Mouse (Mus musculus) frontal cortex, adult (tissue): Measurements from ENCODE around the gene Alox12.

ENCODE experiments used
- ATAC-seq: cut with Nextera tagmentation; 2 replicates; pipeline ENCODE4 v1.9.2; 2017; ENCODE audit warnings: mild to moderate bottlenecking, moderate library complexity, mixed read lengths; ENCODE audit not compliant: low TSS enrichment

The Alox12 gene

GRCm38 (mm10) chr11:70254931-70255531 is at the start of gene Alox12:
Gene Alox12, minus strand, starts transcription at chr11:70255353.
- no peak for ATAC-seq

- ATAC-seq = no peak
Observed at GRCm38 (mm10) chr11:70302293-70302692, 47.1 kb upstream of the Alox12 start.

- ATAC-seq = no peak
Observed at GRCm38 (mm10) chr11:70297836-70298454, 42.8 kb upstream of the Alox12 start.

GRCm38 (mm10) chr11:70297405-70297804 is 42.3 kb upstream of the Alox12 start:
- no peak for ATAC-seq

- peak; percentile 31; the same call in 1 of the 2 replicates for ATAC-seq
Observed at GRCm38 (mm10) chr11:70293881-70294280, 38.7 kb upstream of the Alox12 start.

- no peak for ATAC-seq
Observed at GRCm38 (mm10) chr11:70291235-70291634, 36.1 kb upstream of the Alox12 start.

GRCm38 (mm10) chr11:70289236-70289635 is 34.1 kb upstream of the Alox12 start:
- ATAC-seq = no peak

- no peak for ATAC-seq
Observed at GRCm38 (mm10) chr11:70288102-70288501, 32.9 kb upstream of the Alox12 start.

- ATAC-seq = no peak
Observed at GRCm38 (mm10) chr11:70285686-70286085, 30.5 kb upstream of the Alox12 start.

- ATAC-seq = no peak
Observed at GRCm38 (mm10) chr11:70284757-70285156, 29.6 kb upstream of the Alox12 start.

- no peak for ATAC-seq
Observed at GRCm38 (mm10) chr11:70283666-70284065, 28.5 kb upstream of the Alox12 start.

GRCm38 (mm10) chr11:70280441-70280840 is 25.3 kb upstream of the Alox12 start:
- no peak for ATAC-seq

- ATAC-seq = no peak
Observed at GRCm38 (mm10) chr11:70278961-70279360, 23.8 kb upstream of the Alox12 start.

GRCm38 (mm10) chr11:70271641-70272040 is 16.5 kb upstream of the Alox12 start:
- ATAC-seq = no peak

- ATAC-seq = no peak
Observed at GRCm38 (mm10) chr11:70266405-70266804, 11.3 kb upstream of the Alox12 start.

- no peak for ATAC-seq
Observed at GRCm38 (mm10) chr11:70265819-70266218, 10.7 kb upstream of the Alox12 start.

GRCm38 (mm10) chr11:70265252-70265651 is 10.1 kb upstream of the Alox12 start:
- no peak for ATAC-seq

- ATAC-seq = no peak
Observed at GRCm38 (mm10) chr11:70259035-70259434, 3.9 kb upstream of the Alox12 start.

- no peak for ATAC-seq
Observed at GRCm38 (mm10) chr11:70254337-70254736, 816 bp downstream of the Alox12 start.

- no peak for ATAC-seq
Observed at GRCm38 (mm10) chr11:70251853-70252252, 3.3 kb downstream of the Alox12 start.

- ATAC-seq = no peak
Observed at GRCm38 (mm10) chr11:70250150-70250549, 5.0 kb downstream of the Alox12 start.

GRCm38 (mm10) chr11:70247136-70247845 is 7.9 kb downstream of the Alox12 start:
- ATAC-seq = peak; percentile 41; the same call in 1 of the 2 replicates

- no peak for ATAC-seq
Observed at GRCm38 (mm10) chr11:70242591-70242990, 12.6 kb downstream of the Alox12 start.
